Mouse (Mus musculus): ENCODE results near the gene Gm20390.

DNA sequence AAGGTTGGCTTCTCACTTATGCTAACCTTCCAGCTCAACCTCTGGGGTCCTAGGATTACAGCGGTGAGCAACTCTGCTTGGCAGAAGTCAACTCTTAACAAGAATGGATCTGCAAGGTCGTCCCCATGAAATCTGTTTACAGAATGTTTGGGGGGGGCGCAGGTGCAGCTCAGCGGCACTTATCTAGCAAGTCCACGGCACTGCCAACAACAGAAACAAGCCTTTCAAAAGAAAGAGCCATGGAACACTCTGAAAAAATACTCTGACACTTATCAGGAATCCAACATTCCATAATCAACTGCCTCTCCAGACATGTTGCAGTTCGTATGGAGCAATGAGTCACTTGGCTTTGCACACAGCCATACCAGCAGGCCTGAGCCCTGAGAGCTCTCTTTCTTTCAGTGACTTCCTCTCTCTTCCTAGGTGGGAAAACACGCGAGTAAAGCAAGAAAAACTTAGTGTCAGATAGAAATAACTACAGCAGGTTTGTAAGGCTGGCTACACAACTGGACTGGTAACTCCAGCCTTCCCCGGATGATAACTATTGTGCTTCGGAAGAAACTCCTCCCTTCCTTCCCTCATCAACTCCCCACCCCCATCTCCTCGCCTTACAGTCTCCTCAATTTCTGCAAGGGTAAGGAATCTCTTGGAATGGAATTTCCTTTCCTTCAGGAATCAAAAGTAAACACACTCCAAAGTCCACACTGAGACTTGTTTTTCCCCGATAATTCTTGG lies 20.4 kb upstream of the Gm20390 start:
- TF ChIP-seq EP300 (optimal IDR thresholded peaks at IDR 0.05) (peak; percentile 8), CTCF (IDR thresholded peaks at IDR 0.05; ENCODE audit: low read depth) (no peak)

All from stomach, postnatal 0 days (tissue).